23 mouse cellular contexts compared by ENCODE assay signal in genomic region chr11:116667930-116668329, GRCm38 (mm10). TPM values are rescaled to one million over a fixed set of nuclear protein-coding genes. Genes with fewer than 3 reads are reported as not detected.
DNase-seq lines count a peak whose midpoint lies in the region; ATAC-seq and TF ChIP-seq lines count a peak whose summit lies in the region.
"Had no signal": no experiment of that assay in that cellular context is flagged by ENCODE, and none has a peak within 500 bp of the region (broad histone marks: within the 10 kb centered on the region; RNA-seq: fewer than 3 reads in every experiment).

No protein-coding gene starts in this region.

- 58% methylated on average over 8 of the region's 8 CpGs for WGBS in lung, embryonic 14.5 days
- WGBS in lung, postnatal 0 days = 56% methylated on average over 8 of the region's 8 CpGs

- no peak for TF ChIP-seq CTCF in gastrocnemius, adult 2 months (IDR thresholded peaks at IDR 0.05)
- TF ChIP-seq CTCF in lung, embryonic 14.5 days (IDR thresholded peaks at IDR 0.05; ENCODE audit: low read depth) = no peak
- no peak for TF ChIP-seq CTCF in lung, postnatal 0 days (IDR thresholded peaks at IDR 0.05)
- TF ChIP-seq CTCF in testis, adult 2 months (IDR thresholded peaks at IDR 0.05; ENCODE audit: control insufficient read depth, insufficient read depth, insufficient replicate concordance, low read depth, low read length) = no peak

- ATAC-seq in lung, embryonic 14.5 days (ENCODE audit: insufficient read depth) = no peak
- ATAC-seq in lung, postnatal 0 days = no peak
- ATAC-seq: forebrain, embryonic 13.5 days; hindbrain, postnatal 0 days; intestine, embryonic 16.5 days had no signal

- peaks cover 13% of the 10 kb centered on the region; the same call in 1 of the 2 replicates for H3K4me1 ChIP-seq in lung, embryonic 14.5 days (ENCODE audit: insufficient read depth)
- peaks cover 4% of the 10 kb centered on the region for H3K4me1 ChIP-seq in lung, postnatal 0 days (ENCODE audit: insufficient read depth, low read depth, low read length)
- H3K4me1 ChIP-seq in testis, adult 2 months (ENCODE audit: control insufficient read depth, insufficient read depth, low read length) = peaks cover 24% of the 10 kb centered on the region

- no peak overlapping the region for H3K4me2 ChIP-seq in lung, embryonic 14.5 days
- no peak overlapping the region for H3K4me2 ChIP-seq in lung, postnatal 0 days (replicated peaks; ENCODE audit: low read depth, low read length)
- H3K4me2 ChIP-seq: embryonic facial prominence, embryonic 13.5 days; forebrain, embryonic 13.5 days; liver, embryonic 15.5 days; midbrain, embryonic 12.5 days had no signal

- no peaks in the 10 kb centered on the region for H3K27me3 ChIP-seq in lung, embryonic 14.5 days (ENCODE audit: insufficient read depth, low read length)
- H3K27me3 ChIP-seq in lung, postnatal 0 days (replicated peaks; ENCODE audit: insufficient read depth, low read length) = no peaks in the 10 kb centered on the region
- H3K27me3 ChIP-seq in testis, adult 2 months (ENCODE audit: control insufficient read depth, insufficient read depth, low read length) = no peaks in the 10 kb centered on the region
- H3K27me3 ChIP-seq: forebrain, embryonic 13.5 days; midbrain, embryonic 12.5 days had no signal

- no peak overlapping the region for H3K4me3 ChIP-seq in gastrocnemius, adult 2 months
- H3K4me3 ChIP-seq in lung, embryonic 14.5 days (ENCODE audit: low read depth, low read length) = no peak overlapping the region
- H3K4me3 ChIP-seq in lung, postnatal 0 days (ENCODE audit: low read depth, low read length) = no peak overlapping the region
- H3K4me3 ChIP-seq in testis, adult 2 months (ENCODE audit: control insufficient read depth, low read depth, low read length) = no peak overlapping the region
- H3K4me3 ChIP-seq: embryonic facial prominence, embryonic 13.5 days; forebrain, embryonic 13.5 days; layer of hippocampus, adult 2 months; limb, embryonic 10.5 days; liver, embryonic 15.5 days; midbrain, embryonic 12.5 days had no signal

- H3K27ac ChIP-seq in gastrocnemius, adult 2 months = peak overlapping the region; percentile 57
- H3K27ac ChIP-seq in lung, embryonic 14.5 days (ENCODE audit: low read depth) = no peak overlapping the region
- H3K27ac ChIP-seq in lung, postnatal 0 days (ENCODE audit: low read length) = no peak overlapping the region
- H3K27ac ChIP-seq in testis, adult 2 months (ENCODE audit: control insufficient read depth, insufficient read depth, low read depth, low read length) = peak overlapping the region; percentile 52
- H3K27ac ChIP-seq: embryonic facial prominence, embryonic 13.5 days; forebrain, embryonic 13.5 days; hindbrain, postnatal 0 days; layer of hippocampus, adult 2 months; liver, embryonic 15.5 days; midbrain, embryonic 12.5 days had no signal

- intact Hi-C loops in gastrocnemius, adult 2 months (cut with DNase I) = no loop called here

- no peaks in the 10 kb centered on the region for H3K9me3 ChIP-seq in lung, embryonic 14.5 days (ENCODE audit: low read depth, low read length)
- H3K9me3 ChIP-seq in lung, postnatal 0 days (ENCODE audit: low read length) = no peaks in the 10 kb centered on the region
- H3K9me3 ChIP-seq: embryonic facial prominence, embryonic 13.5 days; forebrain, embryonic 13.5 days; limb, embryonic 10.5 days; liver, embryonic 15.5 days; midbrain, embryonic 12.5 days had no signal

- peak; percentile 12 for DNase-seq in gastrocnemius, adult 2 months
- DNase-seq in gastrocnemius, postnatal 25 days = no peak
- DNase-seq in lung, embryonic 14.5 days = peak; percentile 24
- DNase-seq in lung, postnatal 0 days (ENCODE audit: low spot score) = no peak
- DNase-seq in testis, postnatal 14 days (ENCODE audit: low spot score) = no peak
- DNase-seq in kidney, postnatal 4 days = no peak
- DNase-seq: cerebellum, adult 2 months; cerebellum, postnatal 36 days; embryo, embryonic 11 days; liver had no signal

- peaks cover 5% of the 10 kb centered on the region for H3K36me3 ChIP-seq in lung, embryonic 14.5 days (ENCODE audit: insufficient read depth)
- no peaks in the 10 kb centered on the region for H3K36me3 ChIP-seq in lung, postnatal 0 days (ENCODE audit: insufficient read depth, low read length)
- H3K36me3 ChIP-seq in testis, adult 2 months (ENCODE audit: control insufficient read depth, insufficient read depth, low read length) = peaks cover 1% of the 10 kb centered on the region; the same call in 1 of the 2 replicates
- H3K36me3 ChIP-seq: midbrain, embryonic 12.5 days had no signal

- no peak overlapping the region for H3K9ac ChIP-seq in lung, embryonic 14.5 days
- no peak overlapping the region for H3K9ac ChIP-seq in lung, postnatal 0 days (replicated peaks; ENCODE audit: low read depth)
- H3K9ac ChIP-seq: forebrain, embryonic 13.5 days; liver, embryonic 15.5 days; midbrain, embryonic 12.5 days had no signal

- TF ChIP-seq EP300 in lung, postnatal 0 days (IDR thresholded peaks at IDR 0.05) = no peak

- no peak for TF ChIP-seq POLR2A in testis, adult 2 months (IDR thresholded peaks at IDR 0.05; ENCODE audit: control insufficient read depth, low read depth, low read length)

RNA-seq across cellular contexts. Expression of gene Cygb, which starts 13.8 kb away (rescaled TPM):
- 10 to 100 TPM in 1 of 2 experiments, 1 to 10 TPM in 1; 9.6 to 14.7 TPM for total RNA-seq in gastrocnemius, adult 2 months (2021)
- total RNA-seq in gastrocnemius, postnatal 25 days (2021) = 10 to 100 TPM in 1 of 2 experiments, 1 to 10 TPM in 1; 7.5 to 14.7 TPM
- polyA plus RNA-seq in lung, embryonic 14.5 days (2014; fragmentation: Nextera tagmentation; extraction: Ambion mirVana) = 9.5 and 10.0 TPM in 2 replicates
- 27.3 and 32.0 TPM in 2 replicates for polyA plus RNA-seq in lung, postnatal 0 days (2015; fragmentation: Nextera tagmentation; extraction: Ambion mirVana)
- polyA plus RNA-seq in testis, adult 2 months (2012; rRNA removed) = 3.7 and 5.5 TPM in 2 replicates
- total RNA-seq: hematopoietic stem cell, adult 5-6 weeks; megakaryocyte progenitor cell, adult 5-6 weeks; monocyte, adult 5-6 weeks had no signal

RNA-seq across cellular contexts. Expression of gene Prcd, which starts 14.6 kb away (rescaled TPM):
- total RNA-seq in gastrocnemius, adult 2 months (2021) = 1 to 10 TPM in 1 of 2 experiments, not detected in 1; 1.0 TPM
- under 1 TPM in 1 of 2 experiments, not detected in 1; 0.35 TPM for total RNA-seq in gastrocnemius, postnatal 25 days (2021)
- 0.53 and 1.6 TPM in 2 replicates for polyA plus RNA-seq in lung, embryonic 14.5 days (2014; fragmentation: Nextera tagmentation; extraction: Ambion mirVana)
- 10.9 and 16.4 TPM in 2 replicates for polyA plus RNA-seq in lung, postnatal 0 days (2015; fragmentation: Nextera tagmentation; extraction: Ambion mirVana)
- polyA plus RNA-seq in testis, adult 2 months (2012; rRNA removed) = 7.8 and 8.4 TPM in 2 replicates
- total RNA-seq: monocyte, adult 5-6 weeks; neutrophil, adult 5-6 weeks had no signal

RNA-seq across cellular contexts. Expression of gene Rhbdf2, which starts 41.1 kb away (rescaled TPM):
- 10 to 100 TPM; 11.6 to 14.4 TPM for total RNA-seq in gastrocnemius, adult 2 months (2021)
- total RNA-seq in gastrocnemius, postnatal 25 days (2021) = 1 to 10 TPM; 6.3 to 7.5 TPM
- 8.9 and 9.8 TPM in 2 replicates for polyA plus RNA-seq in lung, embryonic 14.5 days (2014; fragmentation: Nextera tagmentation; extraction: Ambion mirVana)
- 23.5 and 27.9 TPM in 2 replicates for polyA plus RNA-seq in lung, postnatal 0 days (2015; fragmentation: Nextera tagmentation; extraction: Ambion mirVana)
- 6.3 and 7.5 TPM in 2 replicates for polyA plus RNA-seq in testis, adult 2 months (2012; rRNA removed)

Comparison
In these comparisons a context has a peak if more than half of its experiments do, and no peak if none do; other contexts are left out.
1. DNase-seq: peak in gastrocnemius, adult 2 months (single experiment) and lung, embryonic 14.5 days (single experiment); none in gastrocnemius, postnatal 25 days (single experiment), lung, postnatal 0 days (single experiment), testis, postnatal 14 days (single experiment) and kidney, postnatal 4 days (0 of 2).
2. H3K27ac ChIP-seq: peak in gastrocnemius, adult 2 months (single experiment) and testis, adult 2 months (single experiment); none in lung, embryonic 14.5 days (single experiment) and lung, postnatal 0 days (single experiment).